Mouse (Mus musculus) liver, embryonic 11.5 days (tissue): ENCODE results near the gene Mycbp2. TPM values are rescaled to one million over a fixed set of nuclear protein-coding genes. Genes with fewer than 3 reads are reported as not detected.

Source experiments
- ATAC-seq: fragments of 200-750 bp; cut with Nextera tagmentation; replicated peaks from 2 replicates; pipeline ENCODE4 v1.8.0; 2017; ENCODE audit warnings: moderate number of reproducible peaks, mild to moderate bottlenecking, moderate TSS enrichment, moderate library complexity; ENCODE audit not compliant: low FRiP score
- DNase-seq: peaks from one replicate; pipeline ENCODE4 v3.0.0-alpha.2; 2017; ENCODE audit warnings: low spot score
- H3K27ac ChIP-seq: fragments of 300-500 bp; sonication (generic); 2 replicates; pipeline ENCODE4 v1.5.1; 2014; ENCODE audit warnings: mild to moderate bottlenecking, low read depth, low read length, control low read depth
- H3K27me3 ChIP-seq: fragments of 300-500 bp; sonication (generic); replicated peaks from 2 replicates; pipeline ENCODE4 v1.6.1; 2014; ENCODE audit warnings: low read length, mixed read lengths; ENCODE audit not compliant: control insufficient read depth, insufficient read depth
- H3K36me3 ChIP-seq: fragments of 300-500 bp; sonication (generic); 2 replicates; pipeline ENCODE4 v1.6.1; 2014; ENCODE audit warnings: mild to moderate bottlenecking, low read length, moderate library complexity, mixed read lengths; ENCODE audit not compliant: control insufficient read depth, insufficient read depth
- H3K4me1 ChIP-seq: fragments of 300-500 bp; sonication (generic); replicated peaks from 2 replicates; pipeline ENCODE4 v1.6.1; 2014; ENCODE audit warnings: low read length, mixed read lengths; ENCODE audit not compliant: control insufficient read depth, insufficient read depth
- H3K4me2 ChIP-seq: fragments of 300-500 bp; sonication (generic); 2 replicates; pipeline ENCODE4 v1.6.1; 2014; ENCODE audit warnings: mild to moderate bottlenecking, control low read depth, moderate library complexity
- H3K4me3 ChIP-seq: fragments of 300-500 bp; sonication (generic); 2 replicates; pipeline ENCODE4 v1.5.1; 2014; ENCODE audit warnings: low read depth, low read length, control low read depth
- H3K9ac ChIP-seq: fragments of 300-500 bp; sonication (generic); 2 replicates; pipeline ENCODE4 v1.6.1; 2014; ENCODE audit warnings: low read depth, low read length, control low read depth
- H3K9me3 ChIP-seq: fragments of 300-500 bp; sonication (generic); 2 replicates; pipeline ENCODE4 v1.6.1; 2016; ENCODE audit warnings: low read length, inconsistent platforms, mixed read lengths; ENCODE audit not compliant: control insufficient read depth
- WGBS: fragments of 180-500 bp; shearing (Covaris S2); extraction: QIAGEN DNeasy Blood & Tissue Kit; methylation state at CpG from one replicate; pipeline ENCODE4 v1.1.7; 2014; 5-methylcytosine and 5-hydroxymethylcytosine counted together
- polyA plus RNA-seq: library from polyadenylated mRNA; unstranded; fragments of >200 nt; fragmentation: Nextera tagmentation; extraction: Ambion mirVana; gene quantifications from 2 replicates; pipeline ENCODE4 v1.2.1, GENCODE M21; 2014

Mycbp2 gene
- polyA plus RNA-seq, 1 experiment from 2014 or later: 17.7 TPM

GRCm38 (mm10) chr14:103069465-103069863 is 277.1 kb downstream of the Mycbp2 start:
- peak overlapping the region; percentile 77 for H3K4me3 ChIP-seq
- DNase-seq (no peak), ATAC-seq (no peak)
- H3K36me3 ChIP-seq: peaks cover 12% of the 10 kb centered on the region
- H3K4me1 ChIP-seq: peaks cover 6% of the 10 kb centered on the region; the same call in 1 of the 2 replicates
- H3K4me2 ChIP-seq: peak overlapping the region; percentile 94
- H3K9ac ChIP-seq: peak overlapping the region; percentile 66
- 22% methylated on average over 12 of the region's 12 CpGs for WGBS
- H3K27ac ChIP-seq: peak overlapping the region; percentile 90; the same call in 1 of the 2 replicates
- no peaks in the 10 kb centered on the region for H3K9me3 ChIP-seq
- no peaks in the 10 kb centered on the region for H3K27me3 ChIP-seq

GRCm38 (mm10) chr14:103065294-103066167 is 281.1 kb downstream of the Mycbp2 start:
- 11% methylated on average over 10 of the region's 10 CpGs for WGBS
- Histone ChIP-seq H3K4me1 (peaks cover 3% of the 10 kb centered on the region; the same call in 1 of the 2 replicates), H3K4me3 (no peak overlapping the region), H3K4me2 (no peak overlapping the region), H3K36me3 (no peaks in the 10 kb centered on the region), H3K27ac (no peak overlapping the region), H3K27me3 (no peaks in the 10 kb centered on the region), H3K9me3 (no peaks in the 10 kb centered on the region), H3K9ac (no peak overlapping the region)
- DNase-seq (peak; percentile 63), ATAC-seq (no peak)

Other genes starting within 250 kb of the Mycbp2 start
- gene Fbxl3, start 247.2 kb downstream of the Mycbp2 start, polyA plus RNA-seq: 15.1 and 16.0 TPM in 2 replicates
- 0.34 and 0.38 TPM in 2 replicates for gene Scel, start 166.5 kb upstream of the Mycbp2 start, polyA plus RNA-seq